ENCODE assay signal across 11 mouse cellular contexts in genomic region chr4:62502969-62503368, GRCm38 (mm10). TPM values are rescaled to one million over a fixed set of nuclear protein-coding genes. Genes with fewer than 3 reads are reported as not detected.
DNase-seq lines count a peak whose midpoint lies in the region; ATAC-seq and TF ChIP-seq lines count a peak whose summit lies in the region.
"Had no signal": no experiment of that assay in that cellular context is flagged by ENCODE, and none has a peak within 500 bp of the region (broad histone marks: within the 10 kb centered on the region; RNA-seq: fewer than 3 reads in every experiment).

No protein-coding gene starts in this region.

- no peak overlapping the region for H3K4me3 ChIP-seq in liver, postnatal 0 days (ENCODE audit: low read depth, low read length)

- DNase-seq in kidney, adult 18-20 months, result peak; percentile 48
- DNase-seq in kidney, postnatal 4 days, result no peak
- peak; percentile 14 for DNase-seq in MN1 (ENCODE audit: low spot score)
- peak; percentile 63 to 73 for DNase-seq in kidney, adult 8-10 months
- peak; percentile 18 for DNase-seq in liver, postnatal 0 days
- DNase-seq in thymus, postnatal 4 days, result no peak
- DNase-seq in gastrocnemius, postnatal 4 days (ENCODE audit: low spot score in 2 of 2), result no peak
- no peak for DNase-seq in gastrocnemius, postnatal 14 days
- DNase-seq: adrenal gland, postnatal 14 days; thymus, adult 2 months had no signal

- ATAC-seq in liver, postnatal 0 days, result no peak

- H3K4me2 ChIP-seq in liver, postnatal 0 days (ENCODE audit: low read depth, low read length), result peak overlapping the region; percentile 28

- H3K27ac ChIP-seq in liver, postnatal 0 days (ENCODE audit: low read depth), result peak overlapping the region; percentile 76

- intact Hi-C loops in gastrocnemius, postnatal 14 days (cut with DNase I; ENCODE audit: low total_unique reads), result no loop called here

- TF ChIP-seq CTCF in liver, postnatal 0 days (IDR thresholded peaks at IDR 0.05; ENCODE audit: low read depth), result no peak

- H3K27me3 ChIP-seq in liver, postnatal 0 days (ENCODE audit: insufficient read depth, low read length), result no peaks in the 10 kb centered on the region

- H3K9me3 ChIP-seq in liver, postnatal 0 days (ENCODE audit: low read length), result no peaks in the 10 kb centered on the region
- H3K9me3 ChIP-seq: hindbrain, embryonic 12.5 days had no signal

- H3K36me3 ChIP-seq in liver, postnatal 0 days (replicated peaks; ENCODE audit: insufficient read depth, low read length), result peaks cover 15% of the 10 kb centered on the region

- H3K4me1 ChIP-seq in liver, postnatal 0 days (ENCODE audit: insufficient read depth), result peaks cover 24% of the 10 kb centered on the region

- no peak overlapping the region for H3K9ac ChIP-seq in liver, postnatal 0 days (replicated peaks)

- TF ChIP-seq EP300 in liver, postnatal 0 days (IDR thresholded peaks at IDR 0.05; ENCODE audit: low read depth), result no peak

- WGBS in liver, postnatal 0 days (ENCODE audit: insufficient replicate concordance), result 48% methylated on average over 7 of the region's 7 CpGs

RNA-seq across cellular contexts. Expression of gene Hdhd3, which starts 0.3 kb away (rescaled TPM):
- 19.7 and 20.3 TPM in 2 replicates for polyA plus RNA-seq in liver, postnatal 0 days (2015; fragmentation: Nextera tagmentation; extraction: Ambion mirVana)
- 10 to 100 TPM in 1 of 2 experiments, 1 to 10 TPM in 1; 9.0 to 10.5 TPM for total RNA-seq in gastrocnemius, postnatal 4 days (2021)
- 1 to 10 TPM; 3.1 to 3.5 TPM for total RNA-seq in gastrocnemius, postnatal 14 days (2021)

RNA-seq across cellular contexts. Expression of gene Alad, which starts 16.7 kb away (rescaled TPM):
- polyA plus RNA-seq in liver, postnatal 0 days (2015; fragmentation: Nextera tagmentation; extraction: Ambion mirVana), result 295 and 303 TPM in 2 replicates
- total RNA-seq in gastrocnemius, postnatal 4 days (2021), result 10 to 100 TPM; 34.0 to 41.1 TPM
- total RNA-seq in gastrocnemius, postnatal 14 days (2021), result 10 to 100 TPM; 21.9 to 22.1 TPM

RNA-seq across cellular contexts. Expression of gene Pole3, which starts 21.9 kb away (rescaled TPM):
- 26.4 and 29.2 TPM in 2 replicates for polyA plus RNA-seq in liver, postnatal 0 days (2015; fragmentation: Nextera tagmentation; extraction: Ambion mirVana)
- total RNA-seq in gastrocnemius, postnatal 4 days (2021), result 10 to 100 TPM; 27.8 to 31.3 TPM
- 10 to 100 TPM; 15.8 to 16.9 TPM for total RNA-seq in gastrocnemius, postnatal 14 days (2021)

RNA-seq across cellular contexts. Expression of gene 4933430I17Rik, which starts 22.2 kb away (rescaled TPM):
- polyA plus RNA-seq in liver, postnatal 0 days (2015; fragmentation: Nextera tagmentation; extraction: Ambion mirVana), result not detected in 2 replicates
- under 1 TPM; 0.34 to 0.44 TPM for total RNA-seq in gastrocnemius, postnatal 4 days (2021)
- total RNA-seq in gastrocnemius, postnatal 14 days (2021), result under 1 TPM; 0.33 to 0.45 TPM

RNA-seq across cellular contexts. Expression of gene Bspry, which starts 23.1 kb away (rescaled TPM):
- 0.18 and 0.26 TPM in 2 replicates for polyA plus RNA-seq in liver, postnatal 0 days (2015; fragmentation: Nextera tagmentation; extraction: Ambion mirVana)
- total RNA-seq in gastrocnemius, postnatal 4 days (2021), result 1 to 10 TPM; 1.1 to 1.7 TPM
- total RNA-seq in gastrocnemius, postnatal 14 days (2021), result under 1 TPM; 0.24 to 0.53 TPM

Comparison
In these comparisons a context has a peak if more than half of its experiments do, and no peak if none do; other contexts are left out.
1. DNase-seq: peak in kidney, adult 18-20 months (single experiment), MN1 (single experiment), kidney, adult 8-10 months (2 of 2) and liver, postnatal 0 days (single experiment); none in kidney, postnatal 4 days (0 of 2), thymus, postnatal 4 days (single experiment), gastrocnemius, postnatal 4 days (0 of 2) and gastrocnemius, postnatal 14 days (single experiment).